Mouse (Mus musculus) hindlimb bud, embryonic 11.5 days (tissue): ENCODE measurements around the gene Fkbp14.
A peak's percentile ranks its signal among the peaks of the same experiment; 100 is the strongest.

Experiments used
- DNase-seq: peaks from one replicate; pipeline ENCODE4 v3.0.0-alpha.2; 2012; ENCODE audit warnings: low read depth, low spot score; ENCODE audit errors: extremely low spot score

Fkbp14 gene

GRCm38 (mm10) chr6:54597208-54597607 is at the start of gene Fkbp14:
TSS of gene Fkbp14 (minus strand) at chr6:54597308.
- DNase-seq = no peak

- no peak for DNase-seq
These were observed 46.1 kb upstream of the Fkbp14 start for GRCm38 (mm10) chr6:54643181-54643580.

GRCm38 (mm10) chr6:54641953-54642352 is 44.8 kb upstream of the Fkbp14 start:
- DNase-seq = no peak

- no peak for DNase-seq
These were observed 42.8 kb upstream of the Fkbp14 start for GRCm38 (mm10) chr6:54639877-54640276.

GRCm38 (mm10) chr6:54631462-54631861 is 34.4 kb upstream of the Fkbp14 start:
- no peak for DNase-seq

- DNase-seq = peak; percentile 2
These were observed 32.6 kb upstream of the Fkbp14 start for GRCm38 (mm10) chr6:54629734-54630133.

GRCm38 (mm10) chr6:54628381-54628780 is 31.3 kb upstream of the Fkbp14 start:
- DNase-seq = no peak

GRCm38 (mm10) chr6:54620357-54620756 is 23.2 kb upstream of the Fkbp14 start:
- no peak for DNase-seq

GRCm38 (mm10) chr6:54619530-54619929 is 22.4 kb upstream of the Fkbp14 start:
- DNase-seq = no peak

- no peak for DNase-seq
These were observed 20.3 kb upstream of the Fkbp14 start for GRCm38 (mm10) chr6:54617363-54617762.

GRCm38 (mm10) chr6:54606241-54606640 is 9.1 kb upstream of the Fkbp14 start:
- no peak for DNase-seq

- DNase-seq = no peak
These were observed 7.0 kb upstream of the Fkbp14 start for GRCm38 (mm10) chr6:54604001-54604715.

GRCm38 (mm10) chr6:54602891-54603290 is 5.8 kb upstream of the Fkbp14 start:
- DNase-seq = no peak

- no peak for DNase-seq
These were observed 3.7 kb upstream of the Fkbp14 start for GRCm38 (mm10) chr6:54600681-54601347.

- no peak for DNase-seq
These were observed 603 bp upstream of the Fkbp14 start for GRCm38 (mm10) chr6:54597711-54598110.

GRCm38 (mm10) chr6:54595330-54595878 is 1.7 kb downstream of the Fkbp14 start:
- no peak for DNase-seq

GRCm38 (mm10) chr6:54594469-54595329 is 2.4 kb downstream of the Fkbp14 start, which contains the start of gene Plekha8:
TSS of gene Plekha8 (plus strand) at chr6:54595111.
- DNase-seq = peak; percentile 69

GRCm38 (mm10) chr6:54593766-54594468 is 3.2 kb downstream of the Fkbp14 start:
- no peak for DNase-seq

GRCm38 (mm10) chr6:54592938-54593535 is 4.1 kb downstream of the Fkbp14 start:
- peak; percentile 60 for DNase-seq

GRCm38 (mm10) chr6:54591778-54592177 is 5.3 kb downstream of the Fkbp14 start:
- DNase-seq = no peak
